Mouse (Mus musculus) adrenal gland, adult 8-10 months (tissue): Measurements from ENCODE around the gene Tmprss9. TPM values are rescaled to one million over a fixed set of nuclear protein-coding genes. Genes with fewer than 3 reads are reported as not detected.

ENCODE experiments used
- DNase-seq: peaks from one replicate; pipeline ENCODE4 v3.0.0; 2022
- microRNA-seq, 2 experiments: library from miRNA; unstranded; fragments of <30 nt; microRNA quantifications; one replicate each; pipeline ENCODE4 v1.2.0; 2022
- total RNA-seq, 4 experiments: library from RNA; stranded (reverse); gene quantifications; 2 replicates each; pipeline ENCODE4 v1.2.4; 2022

The Tmprss9 gene
- total RNA-seq, 4 experiments from 2014 or later: 0.18 TPM; not detected in 3

GRCm38 (mm10) chr10:80938831-80939550, 67.3 kb downstream of the Tmprss9 start:
- no peak for DNase-seq

GRCm38 (mm10) chr10:80939671-80940070, 68.0 kb downstream of the Tmprss9 start:
- peak; percentile 84 for DNase-seq

DNA sequence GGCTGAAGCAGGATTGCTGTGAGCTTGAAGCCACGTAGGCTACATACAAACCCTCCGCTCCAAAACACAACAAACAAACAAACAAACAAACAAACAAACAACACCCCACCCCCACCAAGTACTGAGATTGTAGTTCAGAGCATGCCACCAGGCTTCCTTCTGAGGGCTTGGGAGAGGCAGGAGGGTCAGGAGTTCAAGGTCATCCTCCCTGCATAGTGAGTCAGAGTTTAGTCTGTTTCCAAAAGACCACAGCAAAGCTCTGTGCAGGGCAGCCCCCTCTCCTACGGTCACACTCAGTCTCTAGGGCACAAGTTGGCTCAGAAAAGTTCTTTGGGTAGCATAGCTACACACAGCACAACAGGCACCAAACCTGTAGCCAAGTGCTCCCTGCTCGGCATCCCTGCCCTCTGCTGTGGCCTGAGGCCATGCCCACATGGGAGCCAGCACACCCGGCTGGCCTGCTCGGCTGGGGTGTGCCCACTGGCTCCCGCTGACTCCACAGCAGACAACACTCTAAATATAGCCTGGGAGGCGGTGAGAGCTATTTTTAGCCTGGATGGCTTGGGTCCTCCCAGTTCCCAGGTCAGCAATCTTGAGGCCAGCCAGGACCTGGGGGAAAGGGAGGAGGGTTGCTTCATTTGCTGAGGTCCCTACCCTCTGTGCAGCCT, 68.8 kb downstream of the Tmprss9 start:
- DNase-seq: peak; percentile 69

DNA sequence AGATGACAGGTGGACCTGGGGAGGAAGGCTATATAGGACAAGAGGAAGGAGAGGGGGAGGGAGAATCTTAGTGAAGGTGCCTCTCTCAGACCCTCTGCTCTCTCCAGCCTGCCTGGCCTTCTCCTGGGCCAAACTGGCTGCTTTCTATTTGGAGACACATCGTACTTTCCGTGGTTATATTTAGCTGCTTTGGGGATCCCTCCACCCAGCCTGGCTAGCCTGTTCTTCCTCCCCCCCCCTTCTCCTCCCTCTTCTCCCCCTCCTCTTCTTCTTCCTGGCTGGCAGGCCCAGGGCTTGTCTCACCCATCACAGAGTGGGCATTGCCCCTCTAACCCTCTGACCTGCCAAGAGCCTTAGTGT, 69.3 kb downstream of the Tmprss9 start:
- no peak for DNase-seq

- DNase-seq: no peak
Observed at GRCm38 (mm10) chr10:80942919-80943318, 71.3 kb downstream of the Tmprss9 start.

GRCm38 (mm10) chr10:80943701-80944100, 72.1 kb downstream of the Tmprss9 start:
- no peak for DNase-seq

DNA sequence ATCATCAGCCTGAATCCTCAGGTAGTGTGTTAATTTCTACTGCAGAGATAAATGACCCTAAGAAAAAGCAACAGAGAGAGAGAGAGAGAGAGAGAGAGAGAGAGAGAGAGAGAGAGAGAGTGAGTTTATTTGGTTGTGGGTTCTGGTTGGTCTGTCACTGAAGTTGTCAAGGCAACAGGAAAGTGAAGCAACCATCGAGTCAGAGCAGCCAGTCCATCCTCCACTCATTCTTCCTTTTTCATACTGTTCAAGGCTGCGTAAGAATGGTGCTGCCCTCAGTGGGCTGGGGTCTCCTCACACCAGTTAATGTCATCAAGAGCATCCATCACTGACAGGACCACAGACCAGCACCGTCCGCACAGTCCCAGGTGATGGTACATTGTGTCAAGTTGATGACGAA, 72.6 kb downstream of the Tmprss9 start:
- DNase-seq: no peak

DNA sequence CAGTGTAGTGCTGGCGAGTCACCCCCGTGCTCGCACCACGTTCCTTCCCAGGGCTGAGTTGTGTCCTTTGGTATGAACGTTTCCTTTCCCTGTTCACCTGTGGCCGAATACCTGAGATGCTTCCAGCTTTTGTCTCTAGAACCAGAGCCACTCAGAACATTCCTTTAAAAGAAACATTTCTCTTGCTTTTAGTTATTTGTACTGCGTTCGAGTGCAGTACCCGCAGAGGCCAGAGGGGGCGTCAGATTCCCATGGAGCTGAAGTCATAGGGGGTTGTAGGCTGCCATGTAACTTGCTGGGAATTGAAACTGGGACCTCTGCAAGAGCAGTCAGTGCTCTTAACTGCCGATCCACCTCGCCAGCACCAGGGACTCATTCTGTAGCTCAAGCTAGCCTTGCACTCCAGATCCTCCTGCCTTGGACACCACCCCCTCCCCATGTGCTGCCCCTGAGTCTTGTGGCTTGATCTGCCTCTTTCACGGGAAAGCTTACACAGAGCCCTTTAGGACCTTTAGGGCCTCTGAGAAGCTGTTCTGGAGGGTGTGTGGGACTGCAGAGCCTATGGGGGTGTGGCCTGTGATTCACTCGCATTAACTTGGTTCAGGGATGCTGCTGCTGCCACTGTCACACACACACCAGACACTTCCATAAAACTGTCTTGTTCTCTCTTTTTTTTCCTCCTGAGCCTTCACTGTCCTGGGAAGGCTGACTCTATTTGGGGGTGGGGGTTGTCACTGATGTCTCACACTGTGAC, 75.2 kb downstream of the Tmprss9 start:
- DNase-seq: no peak

DNA sequence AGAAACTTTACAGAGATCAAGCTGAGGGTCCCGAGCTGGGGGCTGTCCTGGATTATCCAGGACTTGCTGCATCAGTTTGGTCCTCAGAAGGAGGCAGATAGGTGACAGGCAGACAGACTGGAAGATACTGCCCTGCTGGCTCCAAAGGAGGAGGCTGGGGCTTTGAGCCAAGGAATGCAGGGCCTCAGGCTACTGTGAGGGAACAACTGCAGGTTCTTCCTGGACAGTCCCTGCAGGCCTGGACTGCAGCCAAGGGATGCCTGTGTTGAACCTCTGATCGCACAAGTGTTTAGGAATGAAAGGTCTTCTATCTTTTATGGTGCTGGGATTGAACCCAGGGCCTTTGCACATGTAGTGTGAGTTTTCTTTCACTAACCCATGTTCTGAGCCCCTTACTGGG, 76.2 kb downstream of the Tmprss9 start:
- DNase-seq: no peak

DNA sequence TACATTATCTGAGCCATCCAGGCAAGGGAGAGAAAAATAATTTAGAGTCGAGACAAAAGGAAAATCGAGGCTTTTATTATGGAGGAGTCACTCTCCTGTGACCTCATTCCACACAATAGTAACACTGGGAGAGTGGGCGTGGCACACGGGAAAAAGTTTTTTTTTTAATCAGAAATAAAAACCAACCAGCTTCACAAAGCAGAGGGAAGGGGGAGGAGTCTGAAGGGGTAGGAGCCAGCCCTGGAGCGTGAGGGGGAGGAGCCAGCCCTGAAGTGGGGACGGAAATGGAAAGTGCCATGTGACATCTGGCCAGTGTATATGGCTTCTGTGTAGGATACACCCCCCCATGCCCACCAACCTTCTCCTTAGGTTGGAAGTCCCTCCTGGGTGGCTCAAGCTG, 76.9 kb downstream of the Tmprss9 start:
- DNase-seq: no peak

DNA sequence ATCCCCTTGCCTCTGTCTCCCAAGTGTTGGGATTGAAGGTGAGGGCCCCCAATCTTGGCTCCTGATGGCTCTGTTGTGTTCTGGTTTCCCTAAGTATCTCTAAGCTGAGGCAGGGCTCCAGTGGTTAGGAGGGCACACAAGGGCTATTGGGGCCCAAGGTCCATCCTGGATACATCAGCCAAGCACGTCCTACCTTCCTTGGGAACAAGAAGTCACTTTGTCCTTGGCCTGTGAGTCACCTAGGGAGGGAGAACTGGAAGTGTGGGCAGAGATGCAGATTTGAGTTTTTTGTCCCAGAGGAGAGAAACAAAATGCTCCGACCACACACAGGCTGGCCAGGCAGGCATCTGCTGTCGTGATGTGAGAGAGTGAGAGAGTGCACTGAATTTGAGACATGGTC, 77.4 kb downstream of the Tmprss9 start:
- no peak for DNase-seq

Small RNA genes lying within 50 kb of the gene (microRNA-seq; reads per million reads assigned to microRNA genes)
- gene Mir1982: 0.88 to 2.5 reads per million in 2 experiments

Other genes with a start within 250 kb of the Tmprss9 start
- 100 to 1,000 TPM; 157 to 173 (median 165) TPM for gene Csnk1g2, start 249.0 kb upstream of the Tmprss9 start, total RNA-seq
- gene Btbd2, start 214.8 kb upstream of the Tmprss9 start, total RNA-seq: 10 to 100 TPM; 63.4 to 94.6 (median 79.1) TPM
- 100 to 1,000 TPM; 106 to 157 (median 123) TPM for gene Mknk2, start 193.7 kb upstream of the Tmprss9 start, total RNA-seq
- 10 to 100 TPM; 16.2 to 33.5 (median 25.7) TPM for gene Mob3a, start 169.9 kb upstream of the Tmprss9 start, total RNA-seq
- gene Izumo4, start 169.7 kb upstream of the Tmprss9 start, total RNA-seq: 10 to 100 TPM; 19.3 to 46.2 (median 33.3) TPM
- 100 to 1,000 TPM in 2 of 4 experiments, 10 to 100 TPM in 2; 91.8 to 136 (median 113) TPM for gene Ap3d1, start 129.6 kb upstream of the Tmprss9 start, total RNA-seq
- gene Dot1l, start 116.6 kb upstream of the Tmprss9 start, total RNA-seq: 10 to 100 TPM; 35.0 to 78.6 (median 57.4) TPM
- 10 to 100 TPM; 52.0 to 78.6 (median 55.5) TPM for gene Sf3a2, start 73.7 kb upstream of the Tmprss9 start, total RNA-seq
- gene Plekhj1, start 73.2 kb upstream of the Tmprss9 start, total RNA-seq: 100 to 1,000 TPM in 3 of 4 experiments, 10 to 100 TPM in 1; 92.4 to 130 (median 107) TPM
- gene Amh, start 66.6 kb upstream of the Tmprss9 start, total RNA-seq: 1 to 10 TPM in 1 of 4 experiments, under 1 TPM in 3; 0.20 to 1.3 (median 0.68) TPM
- gene Jsrp1, start 58.4 kb upstream of the Tmprss9 start, total RNA-seq: 10 to 100 TPM in 2 of 4 experiments, 1 to 10 TPM in 2; 5.7 to 23.4 (median 12.4) TPM
- gene Oaz1, start 45.2 kb upstream of the Tmprss9 start, total RNA-seq: 1,000 to 10,000 TPM in 1 of 4 experiments, 100 to 1,000 TPM in 3; 825 to 1,012 (median 923) TPM
- gene Lingo3, start 27.8 kb upstream of the Tmprss9 start, total RNA-seq: 10 to 100 TPM in 3 of 4 experiments, 1 to 10 TPM in 1; 8.4 to 21.5 (median 15.9) TPM
- gene Lsm7, start 16.6 kb upstream of the Tmprss9 start, total RNA-seq: 10 to 100 TPM; 27.4 to 54.4 (median 34.0) TPM
- 10 to 100 TPM; 28.1 to 45.3 (median 36.1) TPM for gene Sppl2b, start 16.6 kb upstream of the Tmprss9 start, total RNA-seq
- gene Timm13, start 29.1 kb downstream of the Tmprss9 start, total RNA-seq: 100 to 1,000 TPM; 154 to 235 (median 185) TPM
- 10 to 100 TPM; 10.0 to 17.2 (median 15.2) TPM for gene Lmnb2, start 46.4 kb downstream of the Tmprss9 start, total RNA-seq
- 100 to 1,000 TPM in 1 of 4 experiments, 10 to 100 TPM in 3; 17.5 to 112 (median 73.6) TPM for gene Gadd45b, start 58.2 kb downstream of the Tmprss9 start, total RNA-seq
- gene Gng7, start 143.1 kb downstream of the Tmprss9 start, total RNA-seq: 10 to 100 TPM in 2 of 4 experiments, 1 to 10 TPM in 2; 9.4 to 16.6 (median 12.9) TPM
- 1 to 10 TPM; 3.6 to 6.5 (median 4.4) TPM for gene Diras1, start 153.8 kb downstream of the Tmprss9 start, total RNA-seq
- gene Slc39a3, start 165.6 kb downstream of the Tmprss9 start, total RNA-seq: 10 to 100 TPM; 50.7 to 86.9 (median 66.5) TPM
- 100 to 1,000 TPM; 185 to 247 (median 197) TPM for gene Sgta, start 188.3 kb downstream of the Tmprss9 start, total RNA-seq
- 10 to 100 TPM; 43.6 to 59.2 (median 45.7) TPM for gene Thop1, start 198.2 kb downstream of the Tmprss9 start, total RNA-seq
- gene Creb3l3, start 227.0 kb downstream of the Tmprss9 start, total RNA-seq: 1 to 10 TPM in 2 of 4 experiments, under 1 TPM in 2; 0.35 to 2.7 (median 1.3) TPM
- 100 to 1,000 TPM; 169 to 227 (median 204) TPM for gene Map2k2, start 234.1 kb downstream of the Tmprss9 start, total RNA-seq